Mouse (Mus musculus) right cerebral cortex, postnatal 25 days (tissue): ENCODE results near the gene Oser1.
A peak's percentile ranks its signal among the peaks of the same experiment; 100 is the strongest.
"Not testable (repeated sequence)": the region's sequence is repeated elsewhere in the genome, so short reads cannot be mapped to it uniquely, and the experiment has no call there.

ENCODE experiments used
- DNase-seq: peaks from one replicate; pipeline ENCODE4 v3.0.0; 2022

Oser1 gene

DNA sequence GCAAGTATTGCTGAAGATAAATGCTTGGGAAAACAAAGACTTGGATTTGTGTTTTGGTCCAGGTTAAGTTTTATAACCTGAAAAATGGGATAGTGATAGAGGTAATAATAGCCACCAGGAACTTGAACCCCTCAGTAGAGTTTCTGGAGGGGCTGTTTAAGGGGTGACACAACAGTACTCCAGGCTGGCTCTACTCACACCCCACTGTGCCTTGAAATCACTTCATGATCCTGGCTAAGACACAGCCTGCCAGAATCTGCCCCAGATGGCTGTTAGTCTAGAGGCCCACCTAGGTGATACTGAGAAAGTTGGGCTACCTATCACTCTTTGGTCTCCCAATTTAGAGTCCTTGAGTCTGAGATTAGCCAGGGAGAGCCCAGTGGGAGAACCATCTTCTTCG is 15.0 kb upstream of the Oser1 start:
- no peak for DNase-seq

- DNase-seq: peak; percentile 32
These were observed 14.3 kb upstream of the Oser1 start for GRCm38 (mm10) chr2:163438619-163439451.

- peak; percentile 84 for DNase-seq
These were observed 13.7 kb upstream of the Oser1 start, which contains the start of gene Gdap1l1 for GRCm38 (mm10) chr2:163438246-163438618. Gdap1l1 (plus strand) TSS chr2:163438476.

DNA sequence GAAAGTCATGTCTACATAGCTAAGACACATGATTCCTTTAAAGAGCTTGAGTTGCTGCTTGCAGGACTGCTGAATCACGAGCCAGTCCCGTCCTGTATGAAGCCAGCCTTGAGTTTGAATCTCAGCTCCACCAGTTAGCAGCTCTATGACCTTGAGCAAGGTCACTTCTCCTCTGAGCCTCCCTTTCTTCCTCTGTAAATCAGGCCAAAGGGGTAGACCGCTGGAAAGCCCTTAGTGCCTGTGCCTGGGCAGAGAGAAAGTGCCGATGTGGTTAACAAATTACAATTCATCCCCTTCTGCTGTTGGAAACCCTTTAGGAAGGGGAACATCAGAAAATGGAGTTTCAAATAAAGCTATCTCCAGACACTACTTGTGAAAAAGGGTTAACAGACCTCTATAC is 13.3 kb upstream of the Oser1 start:
- no peak for DNase-seq

- no peak for DNase-seq
These were observed 9.5 kb upstream of the Oser1 start for GRCm38 (mm10) chr2:163433971-163434370.

- no peak for DNase-seq
These were observed 6.8 kb upstream of the Oser1 start for GRCm38 (mm10) chr2:163431289-163431688.

- no peak for DNase-seq
These were observed 4.0 kb upstream of the Oser1 start for GRCm38 (mm10) chr2:163428346-163429011.

DNA sequence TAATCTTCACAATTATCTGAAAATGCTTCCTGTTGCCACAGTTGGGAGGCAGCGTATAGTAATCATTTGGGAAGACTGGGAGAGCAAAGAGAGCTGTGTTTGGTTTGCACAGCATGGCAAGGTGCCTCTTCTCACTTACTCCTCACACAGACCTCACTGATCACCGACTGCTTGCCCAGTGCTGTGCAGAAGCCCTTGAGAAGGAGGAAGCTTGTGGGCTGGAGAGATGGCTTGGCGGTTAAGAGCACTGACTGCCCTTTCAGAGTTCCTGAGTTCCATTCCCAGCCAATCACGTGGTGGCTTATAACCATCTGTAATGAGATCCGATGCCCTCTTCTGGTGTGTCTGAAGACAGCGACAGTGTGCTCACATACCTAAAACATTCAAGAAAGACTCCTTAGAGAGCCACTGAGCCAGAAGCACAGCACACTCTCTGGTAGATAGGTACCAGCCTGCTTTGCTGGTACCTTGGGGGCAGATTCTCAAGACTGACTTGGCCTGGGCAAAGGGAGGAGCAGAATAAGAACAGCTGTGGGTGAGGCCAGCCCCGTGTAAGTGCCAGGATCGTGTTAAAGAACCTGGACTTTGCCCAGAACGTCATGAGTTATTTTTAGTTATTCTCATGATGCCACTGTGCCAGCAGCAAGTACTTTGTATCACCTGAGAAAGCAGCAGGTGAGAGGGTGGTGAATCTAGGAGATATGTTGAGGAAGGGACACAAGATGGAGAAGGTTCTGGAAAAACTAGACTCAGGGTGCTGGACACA is 1.4 kb downstream of the Oser1 start:
- no peak for DNase-seq

DNA sequence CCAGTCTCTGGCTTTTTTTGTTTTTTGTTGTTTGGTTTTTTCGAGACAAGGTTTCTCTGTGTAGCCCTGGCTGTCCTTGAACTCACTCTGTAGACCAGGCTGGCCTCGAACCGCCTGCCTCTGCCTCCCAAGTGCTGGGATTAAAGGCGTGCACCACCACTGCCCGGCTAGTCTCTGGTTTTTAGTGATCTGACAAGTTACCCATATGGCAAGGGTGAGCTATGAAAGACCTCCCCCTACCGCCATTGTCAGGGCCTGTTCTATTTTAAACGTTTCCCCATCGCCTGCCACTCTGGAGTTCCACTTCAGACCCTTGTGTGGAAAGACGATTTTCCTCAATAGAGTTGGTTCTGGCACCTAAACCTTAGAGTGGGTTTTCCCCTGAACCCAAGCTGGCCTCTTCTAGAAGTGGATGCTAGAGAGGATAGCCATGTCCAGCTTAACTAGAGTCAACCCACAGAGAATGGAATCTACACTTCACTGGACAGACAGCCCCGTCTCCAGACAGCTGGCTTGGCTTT is 4.1 kb downstream of the Oser1 start:
- no peak for DNase-seq

DNA sequence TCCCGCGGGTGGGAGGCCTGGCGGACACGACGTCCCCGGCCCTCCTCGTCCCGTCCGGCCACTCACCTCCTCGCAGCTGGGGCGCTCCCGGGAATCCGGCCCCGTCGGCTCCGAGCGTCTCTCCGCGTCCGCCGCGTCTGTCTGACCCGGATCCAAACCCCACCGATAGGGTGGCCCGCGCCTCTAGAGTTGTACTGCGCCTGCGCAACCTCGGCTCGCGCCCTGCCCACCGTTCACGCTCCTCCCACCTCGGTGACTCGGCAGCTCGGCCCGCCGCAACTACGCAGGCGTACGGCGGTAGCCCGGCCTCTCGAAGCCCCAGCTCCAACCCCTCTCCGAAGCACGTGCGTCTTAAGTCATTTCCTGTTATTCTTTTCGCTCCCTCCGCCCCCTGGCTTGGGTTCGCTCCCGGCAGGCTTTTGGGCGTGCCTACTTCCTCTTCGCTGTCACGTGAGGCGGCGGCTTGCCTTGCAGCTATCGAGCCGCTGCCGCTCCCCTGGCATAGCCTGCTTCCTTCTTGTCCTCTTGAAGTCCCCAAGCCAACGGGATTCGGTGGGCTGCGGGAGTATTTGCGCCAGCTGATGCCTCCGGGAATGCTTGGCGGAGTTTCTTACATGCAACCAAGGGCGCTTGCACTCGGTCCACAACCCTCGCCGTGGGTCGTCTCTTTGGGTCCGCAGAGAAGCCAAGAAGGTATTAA is 5.0 kb downstream of the Oser1 start:
- DNase-seq: peak; percentile 100

DNA sequence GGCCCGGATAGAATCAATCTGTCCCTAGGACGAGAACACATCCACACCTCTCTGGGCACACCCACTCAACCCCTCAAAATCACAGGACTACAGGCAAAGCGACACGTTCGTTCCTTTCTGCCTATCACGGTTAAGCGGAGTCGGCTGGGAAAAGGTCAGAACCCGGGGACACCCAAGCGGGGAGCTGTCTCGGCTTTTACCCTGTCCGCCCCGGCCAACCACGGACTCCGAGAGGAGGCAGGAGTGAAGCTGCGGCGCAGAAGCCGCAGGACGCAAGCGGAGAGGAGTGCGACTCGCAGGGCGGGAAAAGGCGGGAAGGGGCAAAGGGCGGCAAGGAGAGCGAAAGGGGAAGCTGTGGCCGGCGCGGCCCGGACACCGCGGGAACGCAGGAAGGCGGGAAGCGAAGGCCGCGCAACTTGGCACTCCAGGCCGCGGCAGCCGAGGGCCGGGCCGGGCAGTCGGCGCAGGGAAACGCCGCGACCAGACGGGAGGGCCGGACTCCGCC is 5.6 kb downstream of the Oser1 start:
- DNase-seq: no peak

DNA sequence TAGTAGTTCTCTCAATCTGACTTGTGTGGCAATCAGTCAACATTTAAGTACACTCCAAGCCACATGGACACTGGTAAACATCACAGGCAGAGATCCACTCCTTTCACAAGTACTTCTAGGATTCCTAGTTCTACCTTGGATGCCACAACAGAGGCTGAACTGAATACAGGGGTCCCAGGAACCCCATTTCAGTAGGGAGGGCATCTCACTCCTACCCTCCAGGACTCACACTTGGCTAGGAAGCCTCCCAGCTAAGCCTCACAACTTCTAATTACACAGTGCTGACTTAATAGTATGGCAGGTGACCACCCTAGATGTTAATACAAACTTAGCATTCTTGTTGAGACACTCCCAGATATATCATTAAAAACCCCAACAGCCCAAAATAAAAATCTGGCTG is 6.7 kb downstream of the Oser1 start:
- DNase-seq: no peak

- DNase-seq: no peak
These were observed 7.5 kb downstream of the Oser1 start for GRCm38 (mm10) chr2:163417026-163417425.

DNA sequence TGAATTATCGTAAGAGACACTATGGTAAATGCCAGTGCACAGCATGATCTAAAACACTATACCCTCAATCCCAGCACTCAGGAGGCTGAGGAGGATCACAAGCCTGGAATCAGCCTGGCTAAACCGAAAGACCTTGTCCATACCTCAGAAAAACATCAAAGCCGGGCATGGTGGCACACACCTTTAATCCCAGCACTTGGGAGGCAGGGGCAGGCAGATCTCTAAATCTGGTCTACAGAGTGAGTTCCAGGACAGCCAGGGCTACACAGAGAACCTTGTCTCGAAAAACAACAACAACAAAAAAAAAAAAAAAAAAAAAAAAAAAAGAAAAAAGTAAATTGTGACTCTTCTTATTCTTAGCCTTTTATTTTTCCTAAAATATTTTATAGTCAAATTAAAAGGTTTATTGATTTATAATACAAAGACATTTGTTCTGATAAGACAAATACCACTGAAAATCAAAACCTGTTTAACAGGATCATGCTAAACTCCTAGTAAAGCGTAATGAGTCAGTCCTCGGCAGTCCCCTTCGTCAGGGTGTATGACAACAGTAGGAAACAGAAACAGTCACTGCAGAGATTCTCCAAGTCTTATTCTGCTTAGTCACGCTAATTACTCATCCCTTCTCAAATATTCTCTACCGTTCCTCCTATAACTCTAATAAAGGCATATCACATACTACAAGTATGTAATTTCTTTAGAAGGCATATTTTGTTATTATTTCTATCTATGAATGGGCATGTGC is 11.5 kb downstream of the Oser1 start:
- DNase-seq: no peak

- no peak for DNase-seq
These were observed 12.1 kb downstream of the Oser1 start for GRCm38 (mm10) chr2:163412419-163412818.

GRCm38 (mm10) chr2:163411840-163412239 is 12.7 kb downstream of the Oser1 start:
- DNase-seq: no peak

DNA sequence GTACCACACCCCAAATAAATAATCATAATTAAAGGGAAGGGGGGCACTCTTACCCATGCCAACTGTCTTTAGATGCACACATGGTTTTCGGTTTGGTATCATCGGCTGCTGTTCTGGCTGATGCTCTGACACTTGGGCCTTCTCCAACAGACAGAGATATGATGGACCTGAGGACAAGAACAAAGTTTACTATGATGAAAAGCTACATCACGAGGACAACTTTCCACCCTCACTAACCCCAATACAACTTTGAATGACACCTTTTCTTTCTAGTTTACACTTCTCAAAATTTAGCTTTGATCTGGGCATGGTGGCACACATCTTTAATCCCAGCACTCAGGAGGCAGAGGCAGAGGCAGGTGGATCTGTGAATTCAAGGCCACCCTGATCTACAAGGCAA is 13.2 kb downstream of the Oser1 start:
- DNase-seq: not testable (repeated sequence)

DNA sequence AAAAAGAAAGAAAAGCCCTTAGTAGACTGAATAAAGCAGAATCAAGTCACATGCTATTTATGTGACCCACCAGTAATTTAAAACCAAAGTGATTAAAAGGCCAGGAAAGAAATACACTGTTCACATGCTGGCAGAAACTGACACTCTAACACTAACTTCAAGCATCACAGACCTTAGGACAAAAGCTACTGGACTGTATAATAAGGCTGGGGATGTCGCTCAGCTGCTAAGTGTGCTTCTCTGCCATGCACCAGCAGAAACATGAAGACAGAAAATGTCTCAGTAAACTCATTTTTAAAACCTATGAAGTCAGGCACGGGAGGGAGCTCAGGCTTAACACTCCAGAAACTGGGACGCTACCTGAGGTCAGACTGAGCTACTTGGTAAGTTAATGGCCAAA is 14.3 kb downstream of the Oser1 start:
- DNase-seq: no peak

- no peak for DNase-seq
These were observed 20.3 kb downstream of the Oser1 start for GRCm38 (mm10) chr2:163404037-163404815.

GRCm38 (mm10) chr2:163401221-163401620 is 23.3 kb downstream of the Oser1 start:
- DNase-seq: peak; percentile 67

DNA sequence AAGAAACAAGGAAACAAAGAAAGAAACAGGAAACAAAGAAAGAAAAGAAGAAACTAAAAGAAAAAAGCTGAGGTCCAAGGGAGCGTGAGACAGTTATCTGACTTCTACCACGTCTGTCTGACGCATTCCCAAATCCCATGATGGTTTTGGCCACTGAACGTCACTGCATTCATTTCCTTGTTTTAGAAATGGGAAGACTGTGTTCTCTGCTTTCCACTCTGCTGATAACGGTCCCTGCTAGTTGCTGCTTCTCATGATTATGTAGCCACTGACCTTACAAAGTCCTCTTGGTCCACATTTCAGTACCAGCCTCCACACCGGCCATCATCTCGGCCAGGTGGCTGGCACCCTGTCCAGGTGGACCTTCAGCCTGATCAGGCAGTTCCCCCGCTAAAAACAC is 25.3 kb downstream of the Oser1 start:
- DNase-seq: no peak
